Mouse (Mus musculus) forebrain, embryonic 16.5 days (tissue): ENCODE results near the gene Spop. TPM values are rescaled to one million over a fixed set of nuclear protein-coding genes. Genes with fewer than 3 reads are reported as not detected.
"Not testable (repeated sequence)": the region's sequence is repeated elsewhere in the genome, so short reads cannot be mapped to it uniquely, and the experiment has no call there.

Source experiments
- ATAC-seq: fragments of 200-750 bp; cut with Nextera tagmentation; 2 replicates; pipeline ENCODE4 v1.8.0; 2017; ENCODE audit warnings: mild to moderate bottlenecking, moderate library complexity
- H3K27ac ChIP-seq: fragments of 300-500 bp; sonication (generic); 2 replicates; pipeline ENCODE4 v1.5.1; 2014; ENCODE audit warnings: low read length, control low read depth
- H3K27me3 ChIP-seq: fragments of 300-500 bp; sonication (generic); replicated peaks from 2 replicates; pipeline ENCODE4 v1.6.1; 2014; ENCODE audit warnings: low read length; ENCODE audit not compliant: control insufficient read depth, insufficient read depth
- H3K36me3 ChIP-seq: fragments of 300-500 bp; sonication (generic); 2 replicates; pipeline ENCODE4 v1.6.1; 2014; ENCODE audit not compliant: control insufficient read depth, insufficient read depth
- H3K4me1 ChIP-seq: fragments of 300-500 bp; sonication (generic); replicated peaks from 2 replicates; pipeline ENCODE4 v1.6.1; 2014; ENCODE audit warnings: low read length; ENCODE audit not compliant: control insufficient read depth, insufficient read depth
- H3K4me2 ChIP-seq: fragments of 300-500 bp; sonication (generic); 2 replicates; pipeline ENCODE4 v1.6.1; 2014; ENCODE audit warnings: mild to moderate bottlenecking, low read length, control low read depth
- H3K4me3 ChIP-seq: fragments of 300-500 bp; sonication (generic); replicated peaks from 2 replicates; pipeline ENCODE4 v1.5.1; 2014; ENCODE audit warnings: mild to moderate bottlenecking, low read length, control low read depth
- H3K9ac ChIP-seq: fragments of 300-500 bp; sonication (generic); replicated peaks from 2 replicates; pipeline ENCODE4 v1.6.1; 2014; ENCODE audit warnings: low read depth, low read length, control low read depth
- H3K9me3 ChIP-seq: fragments of 300-500 bp; sonication (generic); 2 replicates; pipeline ENCODE4 v1.6.1; 2016; ENCODE audit warnings: low read length; ENCODE audit not compliant: control insufficient read depth
- WGBS: fragments of 180-500 bp; shearing (Covaris S2); extraction: QIAGEN DNeasy Blood & Tissue Kit; methylation state at CpG from one replicate; pipeline ENCODE4 v1.1.7; 2014; 5-methylcytosine and 5-hydroxymethylcytosine counted together
- polyA plus RNA-seq: library from polyadenylated mRNA; unstranded; fragments of >200 nt; fragmentation: Nextera tagmentation; extraction: Ambion mirVana; gene quantifications from 2 replicates; pipeline ENCODE4 v1.2.1, GENCODE M21; 2015

Gene Spop
- polyA plus RNA-seq, 1 experiment from 2014 or later: 265 TPM

- no peaks in the 10 kb centered on the region for H3K27me3 ChIP-seq
- peaks cover 29% of the 10 kb centered on the region for H3K4me1 ChIP-seq
- 38% methylated on average over 1 of the region's 1 CpGs for WGBS
- ATAC-seq: no peak
- H3K27ac ChIP-seq: no peak overlapping the region
- H3K9me3 ChIP-seq: no peaks in the 10 kb centered on the region
- no peak overlapping the region for H3K4me2 ChIP-seq
- H3K9ac ChIP-seq: no peak overlapping the region
- H3K36me3 ChIP-seq: no peaks in the 10 kb centered on the region
- no peak overlapping the region for H3K4me3 ChIP-seq
Measured at GRCm38 (mm10) chr11:95396548-95396947, 17.3 kb upstream of the Spop start.

GRCm38 (mm10) chr11:95397843-95398835 lies 15.7 kb upstream of the Spop start:
- ATAC-seq: peak; percentile 33; the same call in 1 of the 2 replicates
- Histone ChIP-seq H3K4me2 (no peak overlapping the region), H3K4me1 (peaks cover 17% of the 10 kb centered on the region), H3K27me3 (no peaks in the 10 kb centered on the region), H3K9me3 (no peaks in the 10 kb centered on the region), H3K4me3 (no peak overlapping the region), H3K36me3 (no peaks in the 10 kb centered on the region), H3K9ac (no peak overlapping the region), H3K27ac (peak overlapping the region; percentile 58)
- WGBS: 46% methylated on average over 14 of the region's 14 CpGs

DNA sequence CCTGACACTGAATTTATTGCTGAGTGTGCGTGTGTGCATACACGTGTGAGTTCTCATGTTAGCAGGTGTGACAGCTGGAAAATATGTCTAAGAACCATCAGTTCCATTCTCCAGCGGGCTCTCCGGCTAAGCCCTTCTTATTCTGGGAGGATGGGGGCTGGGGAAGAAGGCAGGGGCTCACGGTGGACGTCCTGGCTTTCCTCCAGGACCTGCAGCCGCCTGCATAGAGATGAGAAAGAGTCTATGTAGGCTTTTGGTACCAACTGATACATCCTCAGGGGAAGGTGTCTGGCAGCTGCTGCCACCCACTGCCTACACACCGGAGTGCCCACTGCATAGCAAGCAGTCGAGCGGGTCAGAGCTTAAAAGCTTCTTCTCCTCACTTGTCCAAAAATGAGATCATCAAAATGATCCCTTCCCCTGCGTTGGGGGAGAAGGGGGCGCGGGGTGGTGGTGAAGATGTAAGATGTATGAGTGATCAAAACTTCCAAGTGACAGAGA lies 14.3 kb upstream of the Spop start:
- Histone ChIP-seq H3K27me3 (no peaks in the 10 kb centered on the region), H3K27ac (no peak overlapping the region), H3K4me1 (peaks cover 14% of the 10 kb centered on the region), H3K4me2 (no peak overlapping the region), H3K9me3 (no peaks in the 10 kb centered on the region), H3K4me3 (no peak overlapping the region), H3K9ac (no peak overlapping the region), H3K36me3 (no peaks in the 10 kb centered on the region)
- WGBS: 49% methylated on average over 13 of the region's 13 CpGs
- ATAC-seq: no peak

- Histone ChIP-seq H3K27me3 (no peaks in the 10 kb centered on the region), H3K4me2 (no peak overlapping the region), H3K27ac (no peak overlapping the region), H3K9me3 (no peaks in the 10 kb centered on the region), H3K36me3 (no peaks in the 10 kb centered on the region), H3K4me3 (no peak overlapping the region), H3K9ac (no peak overlapping the region), H3K4me1 (peaks cover 11% of the 10 kb centered on the region)
- 85% methylated on average over 5 of the region's 5 CpGs for WGBS
- no peak for ATAC-seq
Measured at GRCm38 (mm10) chr11:95401568-95401967, 12.3 kb upstream of the Spop start.

GRCm38 (mm10) chr11:95402196-95402595 lies 11.7 kb upstream of the Spop start:
- no peak overlapping the region for H3K4me3 ChIP-seq
- H3K27me3 ChIP-seq: no peaks in the 10 kb centered on the region
- H3K9me3 ChIP-seq: no peaks in the 10 kb centered on the region
- peaks cover 11% of the 10 kb centered on the region for H3K4me1 ChIP-seq
- WGBS: 20% methylated on average over 5 of the region's 5 CpGs
- no peak overlapping the region for H3K4me2 ChIP-seq
- H3K27ac ChIP-seq: no peak overlapping the region
- no peak overlapping the region for H3K9ac ChIP-seq
- H3K36me3 ChIP-seq: no peaks in the 10 kb centered on the region
- ATAC-seq: no peak

GRCm38 (mm10) chr11:95402658-95403101 lies 11.2 kb upstream of the Spop start:
- H3K27me3 ChIP-seq: no peaks in the 10 kb centered on the region
- no peak for ATAC-seq
- 27% methylated on average over 8 of the region's 8 CpGs for WGBS

DNA sequence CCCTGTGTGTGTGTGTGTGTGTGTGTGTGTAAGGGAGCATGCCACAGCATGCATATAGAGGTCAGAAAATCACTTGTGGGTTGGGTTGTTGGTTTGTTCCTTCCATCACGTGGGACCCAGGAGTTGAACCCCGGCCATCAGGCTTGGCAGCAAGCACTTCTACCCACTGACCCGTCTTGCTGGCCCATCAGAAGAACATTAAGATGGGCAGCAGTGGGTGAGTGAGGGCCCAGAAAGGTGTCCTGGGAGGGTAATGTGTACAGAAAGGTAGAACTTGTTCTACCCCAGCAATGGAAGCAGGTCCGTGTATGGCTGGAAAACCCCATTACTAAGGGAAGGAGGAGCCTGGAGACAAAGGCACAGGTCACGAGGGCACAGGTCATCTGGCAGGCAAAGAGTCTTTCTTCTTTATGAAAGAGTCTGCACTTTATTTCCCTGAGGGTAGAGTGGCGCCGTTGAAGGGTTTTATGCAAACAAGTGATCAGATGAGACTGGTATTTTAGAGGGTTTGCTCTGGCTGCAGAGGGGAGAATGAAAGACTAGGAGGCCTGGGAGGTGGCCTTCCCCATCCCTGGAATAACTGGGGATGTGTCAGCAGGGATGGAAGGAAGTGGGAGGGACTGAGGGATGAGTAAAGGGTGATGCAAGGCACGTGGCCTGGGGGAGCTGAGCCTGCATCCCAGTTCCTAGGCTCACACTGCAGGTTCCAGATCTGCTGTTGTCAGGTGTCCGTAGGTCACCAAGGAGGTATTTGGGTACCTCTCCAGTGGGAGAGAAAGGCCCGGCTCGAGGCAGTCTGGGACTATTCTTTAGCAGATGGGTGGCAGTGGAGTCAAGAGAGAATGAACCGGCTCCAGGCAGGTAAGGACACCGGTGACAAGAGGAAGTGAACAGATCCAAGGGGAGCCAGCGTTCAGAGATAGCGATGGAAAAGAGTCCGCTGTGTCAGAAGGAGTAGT lies 10.2 kb upstream of the Spop start:
- Histone ChIP-seq H3K27me3 (no peaks in the 10 kb centered on the region), H3K4me2 (no peak overlapping the region), H3K36me3 (no peaks in the 10 kb centered on the region), H3K9ac (no peak overlapping the region), H3K27ac (no peak overlapping the region), H3K4me1 (peaks cover 7% of the 10 kb centered on the region), H3K4me3 (no peak overlapping the region), H3K9me3 (no peaks in the 10 kb centered on the region)
- WGBS: 64% methylated on average over 16 of the region's 16 CpGs
- no peak for ATAC-seq

More at GRCm38 (mm10) chr11:95402658-95403101, 11.2 kb upstream of the Spop start:
- Histone ChIP-seq H3K27ac (no peak overlapping the region), H3K4me2 (no peak overlapping the region), H3K9me3 (no peaks in the 10 kb centered on the region), H3K4me3 (no peak overlapping the region), H3K4me1 (peaks cover 11% of the 10 kb centered on the region), H3K36me3 (no peaks in the 10 kb centered on the region), H3K9ac (no peak overlapping the region)

GRCm38 (mm10) chr11:95405771-95406170 lies 8.1 kb upstream of the Spop start:
- WGBS: 81% methylated on average over 4 of the region's 4 CpGs
- H3K4me2 ChIP-seq: no peak overlapping the region
- H3K4me1 ChIP-seq: peaks cover 4% of the 10 kb centered on the region
- no peaks in the 10 kb centered on the region for H3K36me3 ChIP-seq
- H3K27ac ChIP-seq: no peak overlapping the region
- no peak overlapping the region for H3K4me3 ChIP-seq
- no peaks in the 10 kb centered on the region for H3K27me3 ChIP-seq
- H3K9me3 ChIP-seq: no peaks in the 10 kb centered on the region
- no peak overlapping the region for H3K9ac ChIP-seq
- no peak for ATAC-seq

DNA sequence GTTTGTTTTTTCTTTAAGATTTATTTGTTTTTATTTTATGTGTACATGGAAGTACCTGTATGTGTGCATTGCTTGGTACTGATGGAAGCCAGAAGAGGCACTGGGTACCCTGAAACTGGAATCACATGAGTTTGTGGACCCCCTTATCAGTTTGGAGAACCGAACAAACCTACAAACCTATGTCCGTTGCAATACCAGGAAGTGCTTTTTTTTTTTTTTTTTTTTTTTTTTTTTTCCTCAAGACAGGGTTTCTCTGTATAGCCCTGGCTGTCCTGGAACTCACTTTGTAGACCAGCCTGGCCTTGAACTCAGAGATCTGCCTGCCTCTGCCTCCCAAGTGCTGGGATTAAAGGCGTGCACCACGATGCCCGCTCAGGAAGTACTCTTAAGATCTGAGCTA lies 7.5 kb upstream of the Spop start:
- H3K27me3 ChIP-seq, H3K27ac ChIP-seq, H3K4me2 ChIP-seq, ATAC-seq, H3K9ac ChIP-seq, H3K4me1 ChIP-seq, H3K36me3 ChIP-seq, H3K4me3 ChIP-seq, H3K9me3 ChIP-seq: not testable (repeated sequence)
- WGBS: 97% methylated on average over 5 of the region's 5 CpGs
